Mouse (Mus musculus) cerebellum, adult 9-11 months (tissue): ENCODE measurements around the gene Eri2.
A peak's percentile ranks its signal among the peaks of the same experiment; 100 is the strongest.
"Not testable (repeated sequence)": the region's sequence is repeated elsewhere in the genome, so short reads cannot be mapped to it uniquely, and the experiment has no call there.

Experiments used
- DNase-seq: peaks from one replicate; pipeline ENCODE4 v3.0.0; 2022

Gene Eri2

DNA sequence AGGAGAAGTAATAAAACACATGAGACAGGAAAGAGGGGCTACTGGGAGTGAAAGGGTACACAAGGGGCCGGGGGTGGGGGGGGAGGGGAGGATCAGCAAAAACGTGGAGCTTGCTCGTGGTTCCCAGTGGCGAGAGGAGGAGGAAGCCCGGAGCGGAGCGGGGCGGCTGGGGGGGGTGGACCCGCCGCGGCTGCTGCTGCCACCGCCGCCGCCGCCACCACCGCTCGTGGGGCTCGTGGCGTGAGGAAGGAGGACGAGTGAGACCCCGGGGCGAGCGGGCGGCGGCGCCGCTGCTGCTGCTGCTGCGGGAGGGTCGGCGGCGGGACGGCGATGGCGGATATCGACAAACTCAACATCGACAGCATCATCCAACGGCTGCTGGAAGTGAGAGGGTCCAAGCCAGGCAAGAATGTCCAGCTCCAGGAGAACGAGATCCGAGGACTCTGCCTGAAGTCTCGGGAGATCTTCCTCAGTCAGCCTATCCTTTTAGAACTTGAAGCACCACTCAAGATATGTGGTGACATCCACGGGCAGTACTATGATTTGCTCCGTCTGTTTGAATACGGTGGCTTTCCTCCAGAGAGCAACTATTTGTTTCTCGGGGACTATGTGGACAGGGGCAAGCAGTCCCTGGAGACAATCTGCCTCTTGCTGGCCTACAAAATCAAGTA, 53.9 kb downstream of the Eri2 start:
- not testable (repeated sequence) for DNase-seq

- no peak for DNase-seq
Observed at GRCm38 (mm10) chr7:119738877-119739276, 55.0 kb downstream of the Eri2 start.

DNA sequence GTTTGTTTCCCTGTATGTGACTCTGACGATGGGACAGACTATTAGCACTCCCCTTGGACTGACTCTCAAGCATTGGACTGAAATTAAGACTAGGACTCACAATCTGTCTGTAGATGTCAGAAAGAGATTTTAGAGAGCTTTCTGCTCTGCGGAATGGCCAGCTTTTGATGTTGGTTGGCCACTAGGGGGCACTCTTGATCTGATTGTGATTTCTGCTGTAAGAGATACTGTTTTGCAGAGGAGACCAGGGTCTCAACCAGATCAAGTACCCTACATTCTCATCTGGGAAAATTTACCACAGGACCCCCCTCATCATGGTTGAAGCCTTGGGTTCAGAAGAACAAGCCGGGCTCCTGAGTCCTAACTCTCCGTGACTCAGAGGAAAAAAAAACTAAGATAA, 62.6 kb downstream of the Eri2 start:
- not testable (repeated sequence) for DNase-seq

GRCm38 (mm10) chr7:119727621-119728020, 66.2 kb downstream of the Eri2 start:
- DNase-seq = no peak

GRCm38 (mm10) chr7:119720947-119721310, 72.9 kb downstream of the Eri2 start:
- no peak for DNase-seq

DNA sequence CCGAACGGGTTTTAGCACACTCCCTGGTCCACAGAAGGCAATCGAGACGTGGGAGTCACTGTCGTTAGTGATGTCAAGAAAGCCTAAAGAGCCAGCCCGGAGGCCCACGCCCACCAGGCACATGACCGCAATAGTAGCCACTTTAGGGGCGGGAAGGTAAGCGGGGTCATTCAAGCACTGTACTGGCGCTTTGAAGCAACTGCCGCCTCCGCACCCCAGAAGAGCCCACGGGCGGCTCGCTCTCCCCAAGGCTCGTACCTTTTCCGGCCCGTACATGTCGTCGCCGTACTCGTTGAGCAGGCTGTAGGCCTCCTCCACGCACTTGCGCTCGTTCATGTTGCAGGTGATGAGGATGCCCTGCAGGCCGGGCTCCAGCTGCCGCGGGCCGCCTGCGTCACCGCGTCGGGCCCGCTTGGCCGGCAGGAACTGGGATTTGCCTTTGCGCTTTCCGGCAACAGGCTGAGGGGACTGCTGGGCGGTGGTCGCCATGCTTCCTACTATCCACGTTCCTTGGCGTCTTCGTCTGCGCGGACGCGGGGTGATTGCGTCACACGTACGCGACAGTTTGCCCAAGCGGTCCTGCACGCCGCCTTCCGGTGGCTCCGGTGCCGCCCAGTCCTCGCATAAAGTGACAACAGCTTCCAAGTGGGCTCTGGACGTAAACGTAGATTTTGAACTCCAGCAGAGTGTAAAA, 73.5 kb downstream of the Eri2 start, which contains the start of gene Thumpd1:
Gene Thumpd1, minus strand, starts transcription at position 546 of the 694 bp plus-strand sequence.
- DNase-seq = peak; percentile 90
